Mouse (Mus musculus): Measurements from ENCODE around the gene Sytl3. TPM values are rescaled to one million over a fixed set of nuclear protein-coding genes. Genes with fewer than 3 reads are reported as not detected.
"Not testable (repeated sequence)": the region's sequence is repeated elsewhere in the genome, so short reads cannot be mapped to it uniquely, and the experiment has no call there.

The Sytl3 gene
- polyA plus RNA-seq, 1 experiment from 2014 or later = 0.79 TPM

- peak within 1 kb of the TSS; percentile 88 for H3K27ac ChIP-seq (ENCODE audit: low read depth, low read length)
- H3K4me2 ChIP-seq (ENCODE audit: low read depth, low read length) = peak within 1 kb of the TSS; percentile 34
- peak within 1 kb of the TSS; percentile 52 for H3K9ac ChIP-seq (replicated peaks; ENCODE audit: low read depth, low read length)
- not testable (repeated sequence) for H3K4me1 ChIP-seq (ENCODE audit: control insufficient read depth, insufficient read depth, low read length); H3K9me3 ChIP-seq (ENCODE audit: control insufficient read depth, low read length); H3K36me3 ChIP-seq (ENCODE audit: control insufficient read depth, insufficient read depth, low read length); H3K27me3 ChIP-seq (ENCODE audit: control insufficient read depth, insufficient read depth, low read length)
- 5% methylated on average over 18 of the region's 33 CpGs for WGBS
- ATAC-seq (ENCODE audit: low read depth) = peak; percentile 93
- H3K4me3 ChIP-seq (ENCODE audit: low read depth, low read length) = peak within 1 kb of the TSS; percentile 37
Measured at GRCm38 (mm10) chr17:6655567-6656281, 3.2 kb upstream of the Sytl3 start, which contains the start of gene Dynlt1f. Gene Dynlt1f, minus strand, starts transcription at chr17:6655900.

GRCm38 (mm10) chr17:6656471-6656870 lies 2.4 kb upstream of the Sytl3 start:
- H3K4me3 ChIP-seq (ENCODE audit: low read depth, low read length); H3K4me1 ChIP-seq (ENCODE audit: control insufficient read depth, insufficient read depth, low read length); ATAC-seq (ENCODE audit: low read depth); H3K36me3 ChIP-seq (ENCODE audit: control insufficient read depth, insufficient read depth, low read length); H3K27ac ChIP-seq (ENCODE audit: low read depth, low read length); H3K27me3 ChIP-seq (ENCODE audit: control insufficient read depth, insufficient read depth, low read length); H3K9ac ChIP-seq (replicated peaks; ENCODE audit: low read depth, low read length); H3K4me2 ChIP-seq (ENCODE audit: low read depth, low read length); H3K9me3 ChIP-seq (ENCODE audit: control insufficient read depth, low read length): not testable (repeated sequence)
- WGBS = 100% methylated on average over 1 of the region's 3 CpGs

GRCm38 (mm10) chr17:6660589-6660988 lies 1.7 kb downstream of the Sytl3 start:
- H3K4me2 ChIP-seq (ENCODE audit: low read depth, low read length); H3K27ac ChIP-seq (ENCODE audit: low read depth, low read length); ATAC-seq (ENCODE audit: low read depth); H3K27me3 ChIP-seq (ENCODE audit: control insufficient read depth, insufficient read depth, low read length); H3K36me3 ChIP-seq (ENCODE audit: control insufficient read depth, insufficient read depth, low read length); H3K9me3 ChIP-seq (ENCODE audit: control insufficient read depth, low read length); H3K4me1 ChIP-seq (ENCODE audit: control insufficient read depth, insufficient read depth, low read length); H3K4me3 ChIP-seq (ENCODE audit: low read depth, low read length); H3K9ac ChIP-seq (replicated peaks; ENCODE audit: low read depth, low read length): not testable (repeated sequence)
- 73% methylated on average over 6 of the region's 6 CpGs for WGBS

GRCm38 (mm10) chr17:6661093-6661816 lies 2.4 kb downstream of the Sytl3 start:
- H3K9ac ChIP-seq (replicated peaks; ENCODE audit: low read depth, low read length); H3K36me3 ChIP-seq (ENCODE audit: control insufficient read depth, insufficient read depth, low read length); H3K4me3 ChIP-seq (ENCODE audit: low read depth, low read length); H3K9me3 ChIP-seq (ENCODE audit: control insufficient read depth, low read length); ATAC-seq (ENCODE audit: low read depth); H3K4me1 ChIP-seq (ENCODE audit: control insufficient read depth, insufficient read depth, low read length); H3K27ac ChIP-seq (ENCODE audit: low read depth, low read length); H3K27me3 ChIP-seq (ENCODE audit: control insufficient read depth, insufficient read depth, low read length); H3K4me2 ChIP-seq (ENCODE audit: low read depth, low read length): not testable (repeated sequence)
- 41% methylated on average over 7 of the region's 11 CpGs for WGBS

GRCm38 (mm10) chr17:6662840-6663239 lies 3.9 kb downstream of the Sytl3 start:
- 53% methylated on average over 3 of the region's 3 CpGs for WGBS
- H3K4me2 ChIP-seq (ENCODE audit: low read depth, low read length); H3K27ac ChIP-seq (ENCODE audit: low read depth, low read length); H3K27me3 ChIP-seq (ENCODE audit: control insufficient read depth, insufficient read depth, low read length); H3K4me1 ChIP-seq (ENCODE audit: control insufficient read depth, insufficient read depth, low read length); H3K9ac ChIP-seq (replicated peaks; ENCODE audit: low read depth, low read length); H3K4me3 ChIP-seq (ENCODE audit: low read depth, low read length); ATAC-seq (ENCODE audit: low read depth); H3K36me3 ChIP-seq (ENCODE audit: control insufficient read depth, insufficient read depth, low read length); H3K9me3 ChIP-seq (ENCODE audit: control insufficient read depth, low read length): not testable (repeated sequence)

GRCm38 (mm10) chr17:6665389-6665788 lies 6.5 kb downstream of the Sytl3 start:
- not testable (repeated sequence) for H3K27ac ChIP-seq (ENCODE audit: low read depth, low read length); H3K9me3 ChIP-seq (ENCODE audit: control insufficient read depth, low read length); H3K4me2 ChIP-seq (ENCODE audit: low read depth, low read length); ATAC-seq (ENCODE audit: low read depth); H3K36me3 ChIP-seq (ENCODE audit: control insufficient read depth, insufficient read depth, low read length); H3K4me3 ChIP-seq (ENCODE audit: low read depth, low read length); H3K9ac ChIP-seq (replicated peaks; ENCODE audit: low read depth, low read length); H3K27me3 ChIP-seq (ENCODE audit: control insufficient read depth, insufficient read depth, low read length); H3K4me1 ChIP-seq (ENCODE audit: control insufficient read depth, insufficient read depth, low read length)
- 95% methylated on average over 4 of the region's 5 CpGs for WGBS

GRCm38 (mm10) chr17:6668522-6668921 lies 9.6 kb downstream of the Sytl3 start:
- not testable (repeated sequence) for H3K36me3 ChIP-seq (ENCODE audit: control insufficient read depth, insufficient read depth, low read length); H3K27ac ChIP-seq (ENCODE audit: low read depth, low read length); H3K4me3 ChIP-seq (ENCODE audit: low read depth, low read length); ATAC-seq (ENCODE audit: low read depth); H3K4me1 ChIP-seq (ENCODE audit: control insufficient read depth, insufficient read depth, low read length); H3K4me2 ChIP-seq (ENCODE audit: low read depth, low read length); H3K9me3 ChIP-seq (ENCODE audit: control insufficient read depth, low read length); H3K27me3 ChIP-seq (ENCODE audit: control insufficient read depth, insufficient read depth, low read length); H3K9ac ChIP-seq (replicated peaks; ENCODE audit: low read depth, low read length)
- WGBS = no CpG with 5 or more reads among the region's 6 CpGs

- H3K27me3 ChIP-seq (ENCODE audit: control insufficient read depth, insufficient read depth, low read length); H3K36me3 ChIP-seq (ENCODE audit: control insufficient read depth, insufficient read depth, low read length); ATAC-seq (ENCODE audit: low read depth); H3K9me3 ChIP-seq (ENCODE audit: control insufficient read depth, low read length); H3K9ac ChIP-seq (replicated peaks; ENCODE audit: low read depth, low read length); H3K4me1 ChIP-seq (ENCODE audit: control insufficient read depth, insufficient read depth, low read length); H3K4me3 ChIP-seq (ENCODE audit: low read depth, low read length); H3K4me2 ChIP-seq (ENCODE audit: low read depth, low read length); H3K27ac ChIP-seq (ENCODE audit: low read depth, low read length): not testable (repeated sequence)
- 84% methylated on average over 4 of the region's 5 CpGs for WGBS
Measured at GRCm38 (mm10) chr17:6674297-6674696, 15.4 kb downstream of the Sytl3 start.

GRCm38 (mm10) chr17:6678063-6678462 lies 19.2 kb downstream of the Sytl3 start:
- H3K9ac ChIP-seq (replicated peaks; ENCODE audit: low read depth, low read length); H3K4me2 ChIP-seq (ENCODE audit: low read depth, low read length); H3K4me3 ChIP-seq (ENCODE audit: low read depth, low read length); H3K4me1 ChIP-seq (ENCODE audit: control insufficient read depth, insufficient read depth, low read length); H3K9me3 ChIP-seq (ENCODE audit: control insufficient read depth, low read length); ATAC-seq (ENCODE audit: low read depth); H3K36me3 ChIP-seq (ENCODE audit: control insufficient read depth, insufficient read depth, low read length); H3K27ac ChIP-seq (ENCODE audit: low read depth, low read length); H3K27me3 ChIP-seq (ENCODE audit: control insufficient read depth, insufficient read depth, low read length): not testable (repeated sequence)
- no CpG with 5 or more reads among the region's 2 CpGs for WGBS

Data from neural tube, embryonic 14.5 days (tissue).